Mouse (Mus musculus): ENCODE data around the gene Ell. TPM values are rescaled to one million over a fixed set of nuclear protein-coding genes. Genes with fewer than 3 reads are reported as not detected.

Ell gene
- total RNA-seq (2021): 10 to 100 TPM; 15.1 to 17.7 TPM

DNA sequence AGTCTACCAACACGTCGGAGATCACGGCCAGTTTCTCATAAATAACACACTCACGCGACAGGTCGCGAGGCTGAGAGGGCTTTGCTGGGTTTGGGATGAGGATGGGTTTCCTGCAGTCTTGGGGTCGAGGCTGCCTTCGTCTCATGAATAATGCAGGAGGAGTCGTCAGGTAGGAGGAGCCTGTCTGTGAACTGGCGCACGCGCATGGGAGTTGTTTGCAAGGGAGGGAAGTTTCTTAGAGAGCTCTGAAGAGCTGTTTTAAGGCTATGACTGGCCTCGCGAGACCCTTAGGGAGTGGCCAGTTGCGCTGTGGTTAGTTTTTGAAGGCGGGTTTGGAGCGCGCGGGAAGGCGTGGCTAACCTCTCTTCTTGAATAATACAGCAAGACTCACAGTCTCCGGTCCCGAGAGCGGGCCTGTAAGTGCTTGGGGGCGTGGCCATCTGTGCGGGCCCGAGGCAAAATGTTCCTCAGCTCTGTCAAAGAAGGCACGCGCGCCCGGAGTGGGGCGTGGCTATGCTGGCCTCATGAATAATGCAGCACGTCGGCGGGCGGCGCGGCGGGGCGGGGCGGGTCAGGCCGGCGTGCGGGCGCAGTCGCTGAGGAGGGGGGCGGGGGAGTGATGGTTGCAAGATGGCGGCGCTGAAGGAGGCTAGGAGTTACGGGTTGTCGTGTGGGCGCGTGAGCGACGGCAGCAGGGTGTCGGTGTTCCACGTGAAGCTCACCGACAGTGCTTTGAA, at the start of gene Ell:
Gene Ell, plus strand, starts transcription at position 381 of the 737 bp plus-strand sequence.
- peak; percentile 100 for DNase-seq (ENCODE audit: low spot score in 2 of 2)
- intact Hi-C loops (cut with DNase I): no loop called here

DNA sequence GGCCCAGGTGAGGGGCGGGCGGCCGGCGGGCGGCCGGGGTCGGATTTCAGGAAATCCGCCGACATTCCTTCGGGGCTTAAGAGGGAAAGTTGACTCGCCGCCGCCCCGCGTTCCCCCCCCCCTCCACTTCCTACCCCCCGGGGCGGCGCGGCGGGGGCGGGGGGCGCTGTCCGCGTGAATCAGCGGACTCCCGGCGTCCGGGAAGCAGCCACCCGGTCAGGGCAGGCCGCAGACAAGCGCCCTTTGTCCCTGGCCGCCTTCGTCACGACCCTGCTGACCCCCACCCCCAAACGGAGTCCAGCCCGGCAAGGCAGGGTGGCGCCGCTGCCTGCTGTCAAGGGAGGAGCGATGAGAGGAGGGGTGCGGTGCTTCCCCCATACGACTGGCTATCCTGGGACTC, 49.7 kb upstream of the Ell start:
- intact Hi-C loops (cut with DNase I): loop anchor here (5.0 kb wide), 1 partner anchor 72 kb away; no protein-coding TSS in a partner anchor
- no peak for DNase-seq (ENCODE audit: low spot score in 2 of 2)

DNA sequence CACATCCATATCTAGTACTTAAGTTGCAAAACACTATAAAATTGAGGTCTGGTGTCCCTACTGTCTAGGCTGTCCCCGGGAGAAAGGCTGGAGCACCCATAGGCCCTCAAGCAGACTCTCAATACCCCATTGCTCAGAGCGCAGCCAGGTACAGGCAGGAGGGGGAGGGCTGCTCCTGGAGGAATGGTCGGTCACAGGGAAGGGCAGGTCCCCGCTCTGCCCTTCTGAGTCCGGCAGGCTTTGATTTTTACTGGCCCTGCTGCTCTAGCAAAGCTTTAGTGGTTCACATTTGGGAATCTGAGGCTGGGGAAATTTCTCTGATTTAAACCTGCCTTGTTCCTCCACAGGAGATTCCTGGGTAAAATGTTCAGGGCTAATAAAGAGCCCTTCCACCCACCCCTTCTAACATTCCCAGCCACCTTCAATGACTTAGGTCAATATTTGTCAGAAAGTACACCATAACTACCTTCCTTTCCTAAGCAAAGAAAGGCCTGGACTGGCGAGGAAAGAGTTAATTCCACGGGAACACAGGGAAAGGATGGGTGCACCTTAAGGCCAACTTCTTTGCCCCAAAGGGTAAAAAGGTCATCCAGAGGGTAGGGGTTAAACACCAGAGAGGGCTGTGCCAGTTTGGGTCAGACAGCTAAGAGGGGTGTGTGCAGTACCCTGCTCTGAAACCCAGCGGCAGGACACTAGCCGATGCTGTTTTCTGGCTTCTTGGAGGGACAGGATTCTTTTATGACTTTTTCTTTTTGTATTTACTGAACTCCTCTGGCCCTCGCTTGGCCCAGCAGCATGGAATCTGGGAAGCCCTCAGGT, 49.0 kb upstream of the Ell start:
- DNase-seq (ENCODE audit: low spot score in 2 of 2): no peak
- intact Hi-C loops (cut with DNase I): no loop called here

DNA sequence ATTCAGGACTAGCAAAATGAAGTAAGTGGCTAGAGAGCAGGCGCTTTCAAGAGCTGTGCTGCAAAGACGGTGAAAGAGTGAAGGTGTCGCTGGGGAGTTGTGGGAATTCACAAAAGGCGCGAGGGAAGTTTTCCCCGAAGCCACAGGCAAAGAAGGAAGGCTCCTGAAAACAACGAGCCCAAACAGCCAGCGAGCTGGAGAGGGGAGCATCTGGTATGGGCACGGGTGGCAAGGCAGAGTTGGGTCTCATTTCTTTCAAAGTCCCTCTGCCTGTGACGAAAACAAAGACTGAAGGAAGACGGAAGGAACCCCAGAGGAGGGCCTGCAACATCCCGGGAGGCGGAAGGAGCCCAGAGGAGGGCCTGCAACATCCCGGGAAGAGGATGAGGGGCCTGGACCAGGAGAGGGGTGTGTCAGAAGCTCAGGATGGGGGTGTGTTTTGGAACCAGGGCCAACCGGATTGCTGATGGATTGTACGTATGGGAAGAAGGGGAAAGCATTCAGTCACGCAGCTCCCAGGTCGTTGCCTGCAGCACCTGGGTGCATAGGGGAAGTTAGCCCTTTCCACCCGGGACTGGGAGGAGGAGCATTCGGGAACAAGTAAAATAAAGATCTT, 48.3 kb upstream of the Ell start:
- intact Hi-C loops (cut with DNase I): no loop called here
- no peak for DNase-seq (ENCODE audit: low spot score in 2 of 2)

DNA sequence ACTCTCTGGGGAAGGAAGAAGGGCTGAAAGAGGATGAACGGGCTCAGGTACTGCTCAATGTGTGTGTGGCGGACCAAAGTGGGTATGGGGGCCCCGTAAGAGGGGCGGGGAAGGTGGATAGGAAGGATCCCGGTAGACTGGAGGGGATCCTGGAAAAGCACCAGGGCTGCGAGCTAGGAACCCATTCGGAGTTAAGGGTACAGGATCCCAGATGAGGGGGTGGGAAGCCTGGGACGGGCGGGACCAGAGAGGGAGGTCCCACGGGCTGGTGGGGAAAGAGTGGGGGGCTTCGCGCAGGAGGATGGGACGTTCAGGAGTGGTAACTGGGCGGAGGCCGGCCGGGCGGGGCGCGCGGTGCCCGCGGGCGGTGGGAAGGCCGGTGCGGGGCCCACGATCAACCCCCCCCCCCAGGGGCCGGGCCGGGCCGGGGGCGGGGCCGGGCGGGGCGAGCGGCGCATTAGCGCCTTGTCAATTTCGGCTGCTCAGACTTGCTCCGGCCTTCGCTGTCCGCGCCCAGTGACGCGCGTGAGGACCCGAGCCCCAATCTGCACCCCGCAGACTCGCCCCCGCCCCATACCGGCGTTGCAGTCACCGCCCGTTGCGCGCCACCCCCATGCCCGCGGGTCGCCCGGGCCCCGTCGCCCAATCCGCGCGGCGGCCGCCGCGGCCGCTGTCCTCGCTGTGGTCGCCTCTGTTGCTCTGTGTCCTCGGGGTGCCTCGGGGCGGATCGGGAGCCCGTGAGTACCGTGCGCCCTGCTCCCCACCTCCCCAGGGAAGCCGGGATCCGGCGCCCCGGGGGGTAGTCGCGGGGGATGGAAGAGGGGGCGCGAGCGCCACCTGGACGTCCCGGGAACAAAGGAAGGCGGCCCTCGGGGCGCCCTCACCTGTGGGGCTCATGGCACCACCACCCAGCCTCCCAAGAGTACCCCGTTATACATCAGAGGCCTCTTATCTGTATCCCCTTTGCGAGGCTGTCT, 46.3 kb upstream of the Ell start, which contains the start of gene Crlf1:
Gene Crlf1, plus strand, starts transcription at position 495 of the 977 bp plus-strand sequence.
- DNase-seq (ENCODE audit: low spot score in 2 of 2): no peak
- intact Hi-C loops (cut with DNase I): no loop called here

DNA sequence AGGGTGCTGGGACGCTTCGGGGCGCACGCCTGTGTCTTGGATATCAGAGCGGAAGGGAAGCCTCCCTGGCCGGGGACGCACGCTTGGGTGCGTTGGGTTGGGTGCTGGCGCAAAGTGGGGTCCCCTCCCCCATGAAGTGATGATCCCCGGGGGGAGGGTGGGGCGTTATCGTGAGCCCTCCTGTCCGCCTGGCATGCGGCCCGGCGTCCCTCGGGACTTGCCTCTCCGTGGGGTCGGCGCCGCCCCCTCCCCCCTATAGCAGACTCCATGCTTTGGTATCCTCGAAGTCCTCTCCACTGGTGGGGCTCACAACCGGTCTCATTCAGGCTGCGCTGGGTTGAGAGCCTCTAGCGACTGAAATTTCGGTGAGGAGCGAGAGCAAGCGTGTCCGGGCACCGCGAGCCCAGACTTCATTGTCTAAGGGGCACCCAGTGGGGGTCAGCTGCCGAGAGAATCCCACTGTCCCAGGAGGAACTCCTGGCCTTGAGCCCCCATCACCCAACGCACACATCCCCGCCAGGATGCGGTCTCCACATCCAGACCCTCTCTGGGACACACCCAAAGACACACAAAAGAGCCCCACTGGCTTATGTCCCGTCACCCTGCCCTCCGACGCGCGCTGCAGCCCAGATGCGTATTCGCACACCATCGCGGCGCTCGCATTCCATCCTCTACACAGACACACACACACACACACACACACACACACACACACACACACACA, 45.4 kb upstream of the Ell start:
- DNase-seq (ENCODE audit: low spot score in 2 of 2): no peak

DNA sequence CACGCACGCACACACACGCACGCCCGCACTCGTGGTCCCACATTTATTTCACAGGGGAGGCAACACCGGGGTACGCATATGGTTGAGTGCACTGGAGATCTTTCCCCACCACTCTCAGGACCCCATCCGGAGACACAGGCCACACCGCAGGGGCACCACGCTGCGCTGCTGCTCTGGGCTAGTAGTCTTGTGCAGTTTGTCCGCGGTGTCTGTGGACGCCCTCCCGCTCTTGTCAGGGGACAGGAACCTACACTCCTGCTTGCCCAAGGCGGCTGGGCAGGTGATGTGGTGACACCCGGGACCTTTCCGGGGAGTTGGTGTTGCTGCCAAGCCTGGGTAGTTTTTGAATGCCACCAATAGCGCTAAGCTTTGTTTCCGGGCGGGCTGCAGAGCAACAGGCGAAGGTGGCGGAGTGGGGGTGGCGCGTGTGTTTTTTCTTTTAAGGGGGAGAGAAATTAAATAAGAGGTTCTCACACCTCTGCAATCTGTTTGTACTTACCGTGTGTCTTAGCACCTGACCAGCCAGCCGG, 44.8 kb upstream of the Ell start:
- DNase-seq (ENCODE audit: low spot score in 2 of 2): no peak
- intact Hi-C loops (cut with DNase I): no loop called here

More for the DNA sequence above, 45.4 kb upstream of the Ell start:
- intact Hi-C loops (cut with DNase I): no loop called here

DNA sequence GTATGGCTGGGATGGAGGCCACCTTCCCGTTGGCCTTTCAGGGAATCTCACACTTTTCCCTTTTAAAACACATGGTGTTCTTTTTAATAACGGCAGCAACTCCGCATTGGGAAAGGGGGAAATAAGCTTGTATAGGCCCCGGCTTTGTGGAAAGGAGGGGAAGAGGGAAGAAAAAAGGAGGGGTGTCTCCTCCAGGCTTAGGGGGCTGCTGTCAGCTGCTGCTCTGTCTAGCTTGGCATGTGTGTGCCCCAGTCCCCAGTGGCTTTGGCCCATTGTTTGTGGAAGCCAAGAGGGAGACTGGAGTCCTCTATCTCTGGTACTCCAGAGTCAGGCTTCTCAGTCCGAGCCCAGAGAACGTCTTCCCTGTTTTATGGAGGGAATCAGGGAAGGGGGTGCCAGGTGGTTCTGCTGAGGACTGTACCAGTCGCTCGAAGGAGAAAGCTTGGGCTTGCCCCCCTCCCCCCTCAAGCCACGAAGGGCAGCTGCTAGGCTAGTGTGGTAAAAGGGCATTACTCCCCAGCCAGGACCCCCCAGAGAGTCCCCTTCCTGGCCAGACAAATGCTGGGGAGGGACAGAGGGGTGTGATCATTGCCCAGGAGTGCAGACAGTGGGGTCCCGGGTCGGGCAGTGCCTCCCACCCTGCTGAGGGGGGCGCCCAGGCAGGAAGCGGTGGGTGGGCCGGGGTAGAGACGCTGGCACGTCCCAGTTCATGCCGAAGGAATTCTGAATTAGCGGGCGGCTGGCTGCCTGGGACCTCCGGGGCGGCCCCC, 44.1 kb upstream of the Ell start:
- intact Hi-C loops (cut with DNase I): no loop called here
- DNase-seq (ENCODE audit: low spot score in 2 of 2): no peak

DNA sequence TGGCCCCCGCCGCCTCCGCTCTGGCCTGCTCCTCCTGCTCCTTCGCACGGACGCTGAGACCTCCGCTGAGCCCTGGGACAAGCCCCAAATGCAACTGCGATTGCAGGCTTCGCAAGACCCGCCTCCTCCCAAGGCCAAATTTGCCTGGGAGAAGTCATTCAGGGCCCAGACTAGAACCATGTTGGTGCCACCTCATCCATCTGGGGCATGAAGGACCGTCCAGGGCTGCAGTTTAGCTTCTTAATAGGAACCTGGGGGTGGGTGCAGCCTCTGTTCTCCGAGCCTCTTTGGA, 43.5 kb upstream of the Ell start:
- intact Hi-C loops (cut with DNase I): no loop called here
- DNase-seq (ENCODE audit: low spot score in 2 of 2): no peak

DNA sequence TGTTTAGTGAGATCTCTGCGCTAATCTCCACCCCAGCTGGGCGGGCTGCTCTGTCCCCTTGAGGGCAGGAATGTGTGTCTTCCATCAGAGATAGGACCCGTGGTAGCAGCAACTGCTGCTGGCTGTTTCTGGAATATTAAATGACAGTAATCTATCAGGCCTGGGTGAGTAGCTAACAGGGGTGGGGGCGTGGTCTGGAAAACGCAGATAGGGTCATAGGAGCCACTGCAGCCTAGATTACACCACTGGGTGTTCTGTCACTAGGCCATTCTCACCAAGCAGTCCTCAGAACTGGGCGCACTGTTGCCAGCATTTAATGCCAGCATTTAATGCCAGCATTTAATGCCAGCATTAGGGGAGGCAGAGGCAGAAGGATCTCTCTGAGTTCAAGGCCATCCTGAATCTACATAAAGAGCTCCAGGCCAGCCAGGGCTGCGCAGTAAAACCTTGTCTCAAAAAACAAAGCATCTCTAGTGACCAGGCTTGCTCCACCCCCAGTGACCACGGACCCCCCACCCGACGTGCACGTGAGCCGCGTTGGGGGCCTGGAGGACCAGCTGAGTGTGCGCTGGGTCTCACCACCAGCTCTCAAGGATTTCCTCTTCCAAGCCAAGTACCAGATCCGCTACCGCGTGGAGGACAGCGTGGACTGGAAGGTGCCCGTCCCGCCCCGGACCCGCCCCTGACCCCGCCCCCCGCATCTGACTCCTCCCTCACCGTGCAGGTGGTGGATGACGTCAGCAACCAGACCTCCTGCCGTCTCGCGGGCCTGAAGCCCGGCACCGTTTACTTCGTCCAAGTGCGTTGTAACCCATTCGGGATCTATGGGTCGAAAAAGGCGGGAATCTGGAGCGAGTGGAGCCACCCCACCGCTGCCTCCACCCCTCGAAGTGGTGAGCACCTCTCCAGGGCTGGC, 38.6 kb upstream of the Ell start:
- no peak for DNase-seq (ENCODE audit: low spot score in 2 of 2)
- intact Hi-C loops (cut with DNase I): no loop called here

DNA sequence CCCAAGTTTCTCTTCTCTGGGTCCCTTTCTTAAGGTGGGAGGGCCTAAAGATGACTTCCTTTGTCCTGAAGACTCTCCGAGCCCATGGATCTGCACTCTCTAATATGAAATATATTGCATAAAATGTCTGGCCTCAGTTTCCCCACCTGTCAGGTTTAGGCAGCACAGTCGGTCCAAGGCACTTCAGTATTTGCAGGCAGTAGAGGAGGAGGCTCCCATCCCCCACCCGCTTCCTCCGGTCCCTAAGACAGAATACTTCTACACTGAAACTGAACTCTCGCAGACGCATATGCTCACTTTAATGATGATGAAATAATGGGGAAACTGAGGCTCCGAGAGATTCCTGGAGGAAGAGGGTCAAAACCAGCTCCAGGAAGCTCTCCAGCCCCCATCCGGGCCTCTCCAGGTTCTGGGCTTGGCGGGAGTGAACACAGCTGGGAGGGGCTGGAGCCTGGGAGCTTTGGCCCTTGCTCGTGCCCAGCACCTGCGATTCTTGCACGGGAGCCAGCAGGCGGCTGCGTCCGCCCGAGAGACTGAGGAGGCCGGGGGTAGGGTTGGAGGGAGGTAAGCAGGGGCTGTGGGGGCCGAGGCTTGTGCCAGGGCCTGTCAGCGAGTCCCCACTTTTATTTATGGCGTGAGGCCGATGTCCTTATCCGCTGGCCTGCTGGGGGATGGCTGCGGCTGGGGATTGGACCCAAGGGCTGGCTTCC, 37.3 kb upstream of the Ell start:
- no peak for DNase-seq (ENCODE audit: low spot score in 2 of 2)
- intact Hi-C loops (cut with DNase I): loop anchor here (2.0 kb wide), 1 partner anchor 85 kb away; no protein-coding TSS in a partner anchor

DNA sequence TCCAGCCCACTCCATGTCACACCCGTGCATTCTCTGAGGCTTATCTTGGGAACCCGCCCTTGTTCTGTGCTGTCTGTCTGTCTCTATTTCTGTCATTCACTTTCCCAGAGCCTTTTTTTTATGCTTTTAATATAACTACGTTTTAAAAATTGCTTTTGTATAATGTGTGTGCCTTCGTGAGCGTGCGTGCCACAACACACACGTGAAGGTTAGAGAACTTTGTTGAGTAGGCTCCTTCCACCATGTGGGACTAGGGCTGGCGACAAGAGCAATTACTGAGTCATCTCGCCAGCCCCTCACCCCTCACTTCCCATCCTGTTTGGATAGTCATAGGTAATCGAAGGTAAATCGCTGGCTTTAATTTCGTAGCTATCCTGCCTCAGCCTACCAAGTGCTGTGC, 36.7 kb upstream of the Ell start:
- intact Hi-C loops (cut with DNase I): loop anchor here (2.0 kb wide), 1 partner anchor 86 kb away; no protein-coding TSS in a partner anchor

DNA sequence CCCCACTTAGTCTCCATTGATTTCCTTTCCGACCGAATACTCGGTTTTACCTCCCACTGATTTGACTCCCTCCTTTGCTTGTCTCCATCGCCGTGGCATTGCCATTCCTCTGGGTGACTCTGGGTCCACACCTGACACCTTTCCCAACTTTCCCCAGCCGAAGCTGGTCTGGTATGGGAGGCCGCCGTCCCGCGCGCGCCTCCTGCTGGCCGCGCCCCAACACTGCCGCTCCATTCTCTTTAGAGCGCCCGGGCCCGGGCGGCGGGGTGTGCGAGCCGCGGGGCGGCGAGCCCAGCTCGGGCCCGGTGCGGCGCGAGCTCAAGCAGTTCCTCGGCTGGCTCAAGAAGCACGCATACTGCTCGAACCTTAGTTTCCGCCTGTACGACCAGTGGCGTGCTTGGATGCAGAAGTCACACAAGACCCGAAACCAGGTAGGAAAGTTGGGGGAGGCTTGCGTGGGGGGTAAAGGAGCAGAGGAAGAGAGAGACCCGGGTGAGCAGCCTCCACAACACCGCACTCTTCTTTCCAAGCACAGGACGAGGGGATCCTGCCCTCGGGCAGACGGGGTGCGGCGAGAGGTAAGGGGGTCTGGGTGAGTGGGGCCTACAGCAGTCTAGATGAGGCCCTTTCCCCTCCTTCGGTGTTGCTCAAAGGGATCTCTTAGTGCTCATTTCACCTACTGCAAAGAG, 36.1 kb upstream of the Ell start:
- peak; percentile 55 to 63 for DNase-seq (ENCODE audit: low spot score in 2 of 2)
- intact Hi-C loops (cut with DNase I): loop anchor here (1.0 to 2.0 kb wide), 2 partner anchors 86 to 120 kb away; no protein-coding TSS in a partner anchor

More for the DNA sequence above, 36.7 kb upstream of the Ell start:
- peak in 1 of 2 experiments; percentile 38 for DNase-seq (ENCODE audit: low spot score in 2 of 2)

DNA sequence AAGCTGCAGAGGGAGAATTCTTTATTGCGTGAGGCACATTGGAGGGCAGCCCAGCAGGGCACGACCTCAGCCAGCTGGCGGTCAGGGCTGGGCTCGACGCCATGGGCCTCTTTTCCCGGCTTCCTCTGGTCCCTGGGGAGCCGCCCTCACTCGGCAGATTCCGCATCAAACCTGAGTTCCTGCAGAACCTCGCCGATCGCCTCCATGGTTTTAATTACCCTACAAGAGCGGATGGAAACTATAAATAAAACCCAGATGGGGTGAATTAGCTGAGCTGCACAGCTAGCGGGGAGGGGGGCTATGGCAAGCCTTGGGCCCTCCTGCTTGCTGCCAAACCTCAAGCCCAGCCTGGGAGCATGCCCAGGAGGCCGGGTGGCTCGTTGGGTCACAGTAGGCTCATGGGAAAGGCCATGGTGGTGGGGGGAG, 35.0 kb upstream of the Ell start:
- peak; percentile 47 for DNase-seq (ENCODE audit: low spot score in 2 of 2)
- intact Hi-C loops (cut with DNase I): no loop called here

DNA sequence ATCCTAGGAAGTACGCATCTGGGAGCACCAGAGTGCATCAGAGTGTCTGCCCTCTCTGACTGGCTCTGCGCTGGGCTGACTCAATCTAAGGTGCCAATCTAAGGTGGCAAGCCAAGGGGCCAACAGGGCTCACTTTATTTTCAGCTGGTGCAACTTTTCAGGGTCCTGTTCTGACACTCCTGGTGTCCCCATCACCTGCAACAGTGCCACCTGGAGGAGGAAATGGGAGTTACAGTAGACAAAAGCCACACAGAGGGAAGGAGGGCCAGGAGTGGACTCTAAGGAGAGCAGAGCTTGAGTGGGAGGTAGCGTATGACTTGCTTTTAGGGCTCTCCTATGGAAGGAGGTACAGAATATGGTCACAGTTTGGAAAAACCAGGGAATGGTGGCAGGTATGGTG, 34.4 kb upstream of the Ell start:
- peak; percentile 77 to 87 for DNase-seq (ENCODE audit: low spot score in 2 of 2)
- intact Hi-C loops (cut with DNase I): loop anchor here (5.0 kb wide), 1 partner anchor 153 kb away; the partner anchor contains the start of gene Upf1
